Mouse (Mus musculus) G1E (cell line): ENCODE data around the gene 1600012H06Rik.
"Not testable (repeated sequence)": the region's sequence is repeated elsewhere in the genome, so short reads cannot be mapped to it uniquely, and the experiment has no call there.

Source experiments
- CTCF ChIP-seq: IDR thresholded peaks from 2 replicates; pipeline ENCODE4 v1.5.1; 2012; ENCODE audit warnings: low read depth, low read length, inconsistent platforms, mixed read lengths
- GATA1 ChIP-seq: IDR thresholded peaks from 2 replicates; pipeline ENCODE4 v1.6.1; 2012; ENCODE audit warnings: borderline replicate concordance, low read length, inconsistent platforms, mixed read lengths

DNA sequence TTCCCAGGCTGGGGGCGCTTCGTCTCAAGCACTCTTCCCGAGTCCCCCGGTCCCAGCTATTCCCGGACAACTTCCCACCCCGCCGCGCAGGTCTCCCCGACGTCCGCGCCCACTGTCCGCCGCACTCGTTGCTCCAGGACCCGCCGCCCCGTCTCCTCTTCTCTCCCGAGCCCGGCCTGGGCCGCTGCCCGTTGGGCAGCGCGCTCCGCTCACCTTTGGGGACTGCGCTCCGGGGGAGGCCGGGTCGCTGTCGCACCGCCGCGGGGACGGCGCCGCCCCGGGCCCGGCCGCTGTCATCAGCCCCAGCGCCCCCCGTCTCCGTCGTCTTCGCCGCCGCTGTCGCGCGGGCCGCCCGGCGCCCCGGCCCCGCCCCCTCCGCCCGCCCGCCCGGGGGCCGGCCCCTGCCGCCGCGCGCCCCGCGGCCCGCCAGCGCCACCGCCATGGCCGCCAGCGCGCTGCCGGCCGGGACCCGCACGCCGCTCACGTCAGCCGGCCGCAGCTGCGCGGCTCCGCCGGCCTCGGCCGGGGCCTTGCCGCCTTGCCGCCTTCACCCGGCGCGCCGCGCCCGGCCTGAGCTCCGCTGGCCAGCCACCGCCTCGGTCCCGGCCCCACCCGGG lies 49.6 kb downstream of the 1600012H06Rik start:
- TF ChIP-seq CTCF, GATA1: not testable (repeated sequence)
